Mouse (Mus musculus): ENCODE results near the gene Pde10a. TPM values are rescaled to one million over a fixed set of nuclear protein-coding genes. Genes with fewer than 3 reads are reported as not detected.

Pde10a gene
- polyA plus RNA-seq, 1 experiment from 2014 or later: 11.4 TPM

DNA sequence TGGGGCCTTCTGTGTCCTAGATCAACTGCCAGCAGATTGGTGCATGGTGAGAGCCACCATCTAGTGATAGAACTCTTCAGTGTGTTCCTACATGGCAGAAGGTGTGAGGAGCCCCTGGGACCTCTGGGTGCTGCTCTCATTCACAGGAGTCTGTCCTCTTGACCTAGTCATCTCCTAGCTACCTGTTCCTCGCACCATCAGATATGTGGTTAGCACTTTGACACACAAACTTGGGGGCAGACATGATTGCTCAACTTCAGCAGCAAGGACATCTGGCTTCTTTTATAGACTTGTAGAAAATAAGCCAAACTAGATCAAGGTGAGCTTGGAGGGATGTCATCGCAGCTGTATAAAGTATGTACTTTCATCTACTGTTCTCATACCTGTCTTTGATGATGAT lies 255.9 kb downstream of the Pde10a start:
- 90% methylated on average over 2 of the region's 2 CpGs for WGBS
- no peak for ATAC-seq (ENCODE audit: low FRiP score, low read depth)
- H3K36me3 ChIP-seq: no peaks in the 10 kb centered on the region
- H3K27ac ChIP-seq: no peak overlapping the region
- no peak overlapping the region for H3K9ac ChIP-seq
- H3K4me2 ChIP-seq (replicated peaks): no peak overlapping the region
- H3K9me3 ChIP-seq: no peaks in the 10 kb centered on the region
- H3K27me3 ChIP-seq (replicated peaks): no peaks in the 10 kb centered on the region
- no peaks in the 10 kb centered on the region for H3K4me1 ChIP-seq
- H3K4me3 ChIP-seq: no peak overlapping the region

DNA sequence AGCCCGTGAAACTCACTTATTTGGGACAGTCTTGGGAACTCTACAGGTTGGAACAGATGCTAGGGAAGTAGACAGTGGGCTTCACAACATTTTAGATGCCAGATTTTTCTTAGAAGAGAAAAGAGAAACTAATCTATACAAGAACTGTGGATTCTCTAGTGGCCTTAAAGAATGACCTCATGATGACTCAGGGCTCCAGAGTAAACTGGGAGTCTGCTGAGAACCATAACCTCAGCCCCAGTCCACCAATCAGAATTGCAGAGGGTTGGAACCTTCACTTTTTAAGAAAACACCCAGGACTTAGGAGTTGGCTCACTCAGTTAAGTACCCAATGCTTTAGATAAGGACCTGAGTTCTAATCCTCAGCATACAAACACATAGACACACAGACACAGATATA lies 256.4 kb downstream of the Pde10a start:
- no peak overlapping the region for H3K9ac ChIP-seq
- no peak overlapping the region for H3K4me3 ChIP-seq
- H3K4me1 ChIP-seq: no peaks in the 10 kb centered on the region
- no peaks in the 10 kb centered on the region for H3K9me3 ChIP-seq
- WGBS: 69% methylated on average over 1 of the region's 1 CpGs
- H3K27ac ChIP-seq: no peak overlapping the region
- no peak for ATAC-seq (ENCODE audit: low FRiP score, low read depth)
- H3K27me3 ChIP-seq (replicated peaks): no peaks in the 10 kb centered on the region
- no peak overlapping the region for H3K4me2 ChIP-seq (replicated peaks)
- no peaks in the 10 kb centered on the region for H3K36me3 ChIP-seq

GRCm38 (mm10) chr17:8785908-8786307 lies 260.7 kb downstream of the Pde10a start:
- Histone ChIP-seq H3K36me3 (no peaks in the 10 kb centered on the region), H3K4me3 (no peak overlapping the region), H3K4me2 (replicated peaks) (no peak overlapping the region), H3K9ac (no peak overlapping the region), H3K9me3 (no peaks in the 10 kb centered on the region), H3K4me1 (no peaks in the 10 kb centered on the region), H3K27ac (no peak overlapping the region), H3K27me3 (replicated peaks) (no peaks in the 10 kb centered on the region)
- 68% methylated on average over 6 of the region's 6 CpGs for WGBS
- ATAC-seq (ENCODE audit: low FRiP score, low read depth): no peak

- Histone ChIP-seq H3K4me3 (no peak overlapping the region), H3K27me3 (replicated peaks) (no peaks in the 10 kb centered on the region), H3K4me2 (replicated peaks) (no peak overlapping the region), H3K9me3 (no peaks in the 10 kb centered on the region), H3K27ac (no peak overlapping the region), H3K4me1 (no peaks in the 10 kb centered on the region), H3K36me3 (no peaks in the 10 kb centered on the region), H3K9ac (no peak overlapping the region)
- ATAC-seq (ENCODE audit: low FRiP score, low read depth): no peak
- 87% methylated on average over 4 of the region's 4 CpGs for WGBS
Observed at GRCm38 (mm10) chr17:8786484-8786883, 261.3 kb downstream of the Pde10a start.

DNA sequence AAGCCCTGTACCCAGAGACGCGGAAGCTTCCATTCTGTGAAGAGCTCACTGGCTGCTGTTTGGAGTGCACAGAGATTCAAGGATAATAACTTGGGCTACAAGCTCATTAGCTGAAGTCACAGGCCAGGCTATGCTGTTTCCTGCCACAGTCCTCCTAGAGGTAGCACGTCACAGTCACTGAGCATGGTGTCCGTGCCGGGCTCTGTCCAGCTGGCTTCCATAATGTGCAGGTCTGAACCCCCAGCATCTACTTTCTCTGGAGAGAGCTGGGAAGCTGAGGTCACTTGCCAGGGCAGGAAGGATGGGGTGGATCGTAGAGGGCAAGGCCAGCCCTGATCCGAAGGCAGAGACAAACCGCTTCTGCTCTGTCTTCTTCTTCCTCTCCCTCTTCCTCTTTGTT lies 262.6 kb downstream of the Pde10a start:
- ATAC-seq (ENCODE audit: low FRiP score, low read depth): no peak
- H3K9ac ChIP-seq: no peak overlapping the region
- no peak overlapping the region for H3K4me2 ChIP-seq (replicated peaks)
- H3K4me3 ChIP-seq: no peak overlapping the region
- no peaks in the 10 kb centered on the region for H3K4me1 ChIP-seq
- 74% methylated on average over 8 of the region's 8 CpGs for WGBS
- no peaks in the 10 kb centered on the region for H3K36me3 ChIP-seq
- H3K9me3 ChIP-seq: no peaks in the 10 kb centered on the region
- H3K27me3 ChIP-seq (replicated peaks): no peaks in the 10 kb centered on the region
- H3K27ac ChIP-seq: no peak overlapping the region

DNA sequence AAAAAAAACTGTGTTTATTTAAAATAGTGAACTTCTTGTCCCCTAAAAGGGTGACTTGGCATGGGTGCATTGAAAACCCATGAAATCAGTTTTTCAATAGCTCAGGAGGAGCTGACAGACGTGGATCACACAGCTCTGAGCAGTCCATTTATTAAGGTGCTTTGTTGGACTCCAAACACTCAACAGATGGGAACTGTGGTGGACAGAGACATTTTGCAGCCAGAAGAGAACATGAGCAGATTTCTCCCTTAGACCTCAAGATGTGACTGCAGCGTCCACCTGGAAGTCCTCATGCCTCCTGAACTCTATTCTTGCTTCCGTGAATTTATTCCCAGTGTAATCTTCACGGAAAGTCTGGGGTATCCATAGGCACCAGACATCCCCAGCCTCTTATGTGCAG lies 266.4 kb downstream of the Pde10a start:
- Histone ChIP-seq H3K27me3 (replicated peaks) (no peaks in the 10 kb centered on the region), H3K4me1 (no peaks in the 10 kb centered on the region), H3K9me3 (no peaks in the 10 kb centered on the region), H3K27ac (no peak overlapping the region), H3K4me3 (no peak overlapping the region), H3K9ac (no peak overlapping the region), H3K36me3 (no peaks in the 10 kb centered on the region), H3K4me2 (replicated peaks) (no peak overlapping the region)
- 65% methylated on average over 4 of the region's 4 CpGs for WGBS
- ATAC-seq (ENCODE audit: low FRiP score, low read depth): no peak

GRCm38 (mm10) chr17:8792611-8793010 lies 267.4 kb downstream of the Pde10a start:
- ATAC-seq (ENCODE audit: low FRiP score, low read depth): no peak
- H3K4me3 ChIP-seq: no peak overlapping the region
- no peak overlapping the region for H3K9ac ChIP-seq
- no peaks in the 10 kb centered on the region for H3K4me1 ChIP-seq
- H3K4me2 ChIP-seq (replicated peaks): no peak overlapping the region
- no peaks in the 10 kb centered on the region for H3K9me3 ChIP-seq
- 72% methylated on average over 7 of the region's 7 CpGs for WGBS
- no peak overlapping the region for H3K27ac ChIP-seq
- H3K36me3 ChIP-seq: no peaks in the 10 kb centered on the region
- H3K27me3 ChIP-seq (replicated peaks): peaks cover 3% of the 10 kb centered on the region

- H3K4me1 ChIP-seq: peaks cover 12% of the 10 kb centered on the region
- H3K9me3 ChIP-seq: no peaks in the 10 kb centered on the region
- no peaks in the 10 kb centered on the region for H3K36me3 ChIP-seq
- no peak overlapping the region for H3K9ac ChIP-seq
- no peak overlapping the region for H3K27ac ChIP-seq
- H3K27me3 ChIP-seq (replicated peaks): peaks cover 31% of the 10 kb centered on the region
- H3K4me2 ChIP-seq (replicated peaks): no peak overlapping the region
- H3K4me3 ChIP-seq: no peak overlapping the region
- 19% methylated on average over 2 of the region's 2 CpGs for WGBS
- ATAC-seq (ENCODE audit: low FRiP score, low read depth): no peak
Observed at GRCm38 (mm10) chr17:8797624-8798023, 272.5 kb downstream of the Pde10a start.

GRCm38 (mm10) chr17:8798531-8799295 lies 273.5 kb downstream of the Pde10a start:
- H3K9me3 ChIP-seq: no peaks in the 10 kb centered on the region
- no peak overlapping the region for H3K27ac ChIP-seq
- H3K4me3 ChIP-seq: no peak overlapping the region
- H3K9ac ChIP-seq: no peak overlapping the region
- no peak for ATAC-seq (ENCODE audit: low FRiP score, low read depth)
- H3K4me2 ChIP-seq (replicated peaks): 0 out of 2 replicates have a peak overlapping the region, but pooled peaks have one; percentile 0
- H3K27me3 ChIP-seq (replicated peaks): peaks cover 34% of the 10 kb centered on the region
- no peaks in the 10 kb centered on the region for H3K36me3 ChIP-seq
- H3K4me1 ChIP-seq: peaks cover 21% of the 10 kb centered on the region
- WGBS: 2% methylated on average over 12 of the region's 12 CpGs

DNA sequence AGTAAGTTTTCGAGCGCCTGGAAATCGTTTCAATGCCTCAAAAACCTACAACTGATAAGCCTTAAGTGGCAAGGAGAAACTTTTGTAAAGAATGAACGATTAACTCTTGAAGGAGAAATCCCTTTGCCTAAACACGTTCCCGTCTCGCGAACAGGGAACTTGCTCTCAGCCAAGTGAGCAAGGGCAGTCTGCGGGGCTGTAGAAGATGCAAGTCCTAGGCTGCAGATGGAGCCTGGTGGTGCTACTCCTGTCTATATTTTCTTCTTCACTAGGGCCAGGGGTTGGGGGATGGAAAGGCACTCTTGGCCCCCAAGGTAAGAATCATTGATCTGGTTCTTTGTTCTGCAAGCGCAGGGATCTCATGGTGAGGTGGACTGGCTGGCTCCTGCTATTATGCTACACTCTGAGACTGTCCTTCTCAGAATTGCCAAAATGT lies 274.1 kb downstream of the Pde10a start:
- no peak overlapping the region for H3K4me3 ChIP-seq
- WGBS: 1% methylated on average over 10 of the region's 10 CpGs
- peaks cover 36% of the 10 kb centered on the region for H3K27me3 ChIP-seq (replicated peaks)
- 0 out of 2 replicates have a peak overlapping the region, but pooled peaks have one; percentile 0 for H3K4me2 ChIP-seq (replicated peaks)
- H3K9ac ChIP-seq: no peak overlapping the region
- peaks cover 26% of the 10 kb centered on the region for H3K4me1 ChIP-seq
- H3K9me3 ChIP-seq: no peaks in the 10 kb centered on the region
- no peaks in the 10 kb centered on the region for H3K36me3 ChIP-seq
- no peak for ATAC-seq (ENCODE audit: low FRiP score, low read depth)
- no peak overlapping the region for H3K27ac ChIP-seq

- H3K9ac ChIP-seq: no peak overlapping the region
- peaks cover 36% of the 10 kb centered on the region for H3K27me3 ChIP-seq (replicated peaks)
- no peak for ATAC-seq (ENCODE audit: low FRiP score, low read depth)
- 1% methylated on average over 15 of the region's 15 CpGs for WGBS
- H3K4me2 ChIP-seq (replicated peaks): peak overlapping the region; percentile 94
- no peak overlapping the region for H3K4me3 ChIP-seq
- no peaks in the 10 kb centered on the region for H3K36me3 ChIP-seq
- H3K4me1 ChIP-seq: peaks cover 28% of the 10 kb centered on the region
- H3K27ac ChIP-seq: no peak overlapping the region
- H3K9me3 ChIP-seq: no peaks in the 10 kb centered on the region
Observed at GRCm38 (mm10) chr17:8799914-8800420, 274.8 kb downstream of the Pde10a start.

GRCm38 (mm10) chr17:8800478-8801082 lies 275.4 kb downstream of the Pde10a start:
- Histone ChIP-seq H3K27me3 (replicated peaks) (peaks cover 36% of the 10 kb centered on the region), H3K4me2 (replicated peaks) (peak overlapping the region; percentile 94), H3K36me3 (no peaks in the 10 kb centered on the region), H3K27ac (no peak overlapping the region; the same call in 1 of the 2 replicates), H3K9me3 (no peaks in the 10 kb centered on the region), H3K9ac (peak overlapping the region; percentile 90), H3K4me3 (peak overlapping the region; percentile 77), H3K4me1 (peaks cover 30% of the 10 kb centered on the region)
- 0% methylated on average over 47 of the region's 53 CpGs for WGBS
- ATAC-seq (ENCODE audit: low FRiP score, low read depth): peak; percentile 64
